Mouse (Mus musculus) heart, postnatal 4 days (tissue): ENCODE measurements around the gene Zmynd11. TPM values are rescaled to one million over a fixed set of nuclear protein-coding genes. Genes with fewer than 3 reads are reported as not detected.

ENCODE experiments used
- DNase-seq: peaks from one replicate; pipeline ENCODE4 v3.0.0; 2021
- total RNA-seq, 2 experiments: library from RNA; stranded (reverse); gene quantifications; 2 replicates each; pipeline ENCODE4 v1.2.3; 2021

Gene Zmynd11
- total RNA-seq, 2 experiments from 2014 or later = 152 to 155 TPM

GRCm38 (mm10) chr13:9713462-9714134 is 51.5 kb downstream of the Zmynd11 start:
- DNase-seq = no peak

- no peak for DNase-seq
Measured at GRCm38 (mm10) chr13:9712971-9713370, 52.2 kb downstream of the Zmynd11 start.

GRCm38 (mm10) chr13:9712409-9712808 is 52.7 kb downstream of the Zmynd11 start:
- DNase-seq = no peak

GRCm38 (mm10) chr13:9708433-9709240 is 56.5 kb downstream of the Zmynd11 start:
- DNase-seq = no peak

- DNase-seq = no peak
Measured at GRCm38 (mm10) chr13:9706720-9707119, 58.4 kb downstream of the Zmynd11 start.

GRCm38 (mm10) chr13:9702615-9703235 is 62.4 kb downstream of the Zmynd11 start:
- no peak for DNase-seq

- no peak for DNase-seq
Measured at GRCm38 (mm10) chr13:9697340-9697739, 67.8 kb downstream of the Zmynd11 start.

GRCm38 (mm10) chr13:9695809-9696208 is 69.3 kb downstream of the Zmynd11 start:
- DNase-seq = peak; percentile 49

- no peak for DNase-seq
Measured at GRCm38 (mm10) chr13:9695403-9695802, 69.7 kb downstream of the Zmynd11 start.

- no peak for DNase-seq
Measured at GRCm38 (mm10) chr13:9694651-9695050, 70.5 kb downstream of the Zmynd11 start.

GRCm38 (mm10) chr13:9692876-9693275 is 72.3 kb downstream of the Zmynd11 start:
- no peak for DNase-seq

- DNase-seq = no peak
Measured at GRCm38 (mm10) chr13:9689366-9689765, 75.8 kb downstream of the Zmynd11 start.

- DNase-seq = no peak
Measured at GRCm38 (mm10) chr13:9686765-9687164, 78.4 kb downstream of the Zmynd11 start.

GRCm38 (mm10) chr13:9686261-9686660 is 78.9 kb downstream of the Zmynd11 start:
- no peak for DNase-seq

- DNase-seq = no peak
Measured at GRCm38 (mm10) chr13:9684153-9684923, 80.8 kb downstream of the Zmynd11 start.

GRCm38 (mm10) chr13:9683280-9683679 is 81.8 kb downstream of the Zmynd11 start:
- no peak for DNase-seq

GRCm38 (mm10) chr13:9681492-9681891 is 83.6 kb downstream of the Zmynd11 start:
- DNase-seq = no peak

- DNase-seq = no peak
Measured at GRCm38 (mm10) chr13:9674126-9674525, 91.0 kb downstream of the Zmynd11 start.

- no peak for DNase-seq
Measured at GRCm38 (mm10) chr13:9669246-9669645, 95.9 kb downstream of the Zmynd11 start.

GRCm38 (mm10) chr13:9667954-9668496 is 97.1 kb downstream of the Zmynd11 start:
- DNase-seq = no peak

- DNase-seq = no peak
Measured at GRCm38 (mm10) chr13:9663593-9663992, 101.5 kb downstream of the Zmynd11 start.

GRCm38 (mm10) chr13:9660711-9661110 is 104.4 kb downstream of the Zmynd11 start:
- DNase-seq = no peak
